Mouse (Mus musculus): ENCODE measurements at regions not wholly inside any gene's neighbourhood (a gene's known extent, or its start where the extent isn't known, plus 50 kb on each side); places are given as distances from the start of the nearest gene placed in this dataset.

GRCm38 (mm10) chr6:51667022-51667421 is 143.3 kb downstream of the Snx10 start:
- no peak overlapping the region for H3K4me3 ChIP-seq (replicated peaks in 1 of 3; ENCODE audit: low read depth in 2 of 3, low read length in 2 of 3, poor library complexity in 1 of 3)
- no peak overlapping the region for H3K9ac ChIP-seq (ENCODE audit: insufficient read depth, low read depth)
- H3K27me3 ChIP-seq (replicated peaks): no peaks in the 10 kb centered on the region
- H3K4me1 ChIP-seq (ENCODE audit: control insufficient read depth in 1 of 2, insufficient read depth in 2 of 2): no peaks in the 10 kb centered on the region
- H3K79me2 ChIP-seq (replicated peaks; ENCODE audit: control insufficient read depth, extremely low read depth, insufficient read depth, poor library complexity, severe bottlenecking): no peaks in the 10 kb centered on the region
- peaks cover 22% of the 10 kb centered on the region for H3K9me3 ChIP-seq (replicated peaks; ENCODE audit: low read length)
- in situ Hi-C loops (cut with MboI; ENCODE audit: low pct_ligation_motif_present, low pct_unique_long_range_greater_than_20kb, low sequenced_read_pairs): no loop called here
- TF ChIP-seq GABPA (IDR thresholded peaks at IDR 0.05; ENCODE audit: insufficient replicate concordance, low read depth, low read length) (no peak), JUND (conservative IDR thresholded peaks at IDR 0.05; ENCODE audit: low read depth, low read length) (no peak), TBP (conservative IDR thresholded peaks at IDR 0.05; ENCODE audit: low read depth, low read length) (no peak), MAX (IDR thresholded peaks at IDR 0.05; ENCODE audit: low read length) (no peak), RCOR1 (conservative IDR thresholded peaks at IDR 0.05; ENCODE audit: low read depth, low read length) (no peak), ZC3H11A (IDR thresholded peaks at IDR 0.05; ENCODE audit: low read depth, low read length) (no peak), EP300 (IDR thresholded peaks at IDR 0.05; ENCODE audit: low read length) (no peak), USF2 (conservative IDR thresholded peaks at IDR 0.05; ENCODE audit: low read depth, low read length) (no peak), MAFK (IDR thresholded peaks at IDR 0.05; ENCODE audit: insufficient replicate concordance, low read length) (no peak), ETS1 (conservative IDR thresholded peaks at IDR 0.05; ENCODE audit: low read depth, low read length) (no peak), TCF12 (IDR thresholded peaks at IDR 0.05; ENCODE audit: low read depth, low read length) (no peak), RAD21 (IDR thresholded peaks at IDR 0.05; ENCODE audit: low read depth, low read length) (no peak)
- H3K4me2 ChIP-seq (ENCODE audit: insufficient read depth, low read depth, poor library complexity, severe bottlenecking): no peak overlapping the region
- H3K27ac ChIP-seq (ENCODE audit: insufficient read depth, low read depth): no peak overlapping the region
- dilution Hi-C loops (cut with MboI; ENCODE audit: extremely low pct_ligation_motif_present, extremely low pct_unique_long_range_greater_than_20kb, low sequenced_read_pairs): no loop called here
- no peaks in the 10 kb centered on the region for H3K36me3 ChIP-seq (replicated peaks in 1 of 2; ENCODE audit: control insufficient read depth in 1 of 2, insufficient read depth in 1 of 2, low read length in 1 of 2)
- DNase-seq (ENCODE audit: extremely low read depth): no peak

GRCm38 (mm10) chr6:51675342-51675945 is 151.7 kb downstream of the Snx10 start:
- Histone ChIP-seq H3K4me3 (replicated peaks in 1 of 3; ENCODE audit: low read depth in 2 of 3, low read length in 2 of 3, poor library complexity in 1 of 3) (no peak overlapping the region), H3K27me3 (replicated peaks) (no peaks in the 10 kb centered on the region), H3K9me3 (replicated peaks; ENCODE audit: low read length) (no peaks in the 10 kb centered on the region), H3K79me2 (replicated peaks; ENCODE audit: control insufficient read depth, extremely low read depth, insufficient read depth, poor library complexity, severe bottlenecking) (no peaks in the 10 kb centered on the region), H3K4me2 (ENCODE audit: insufficient read depth, low read depth, poor library complexity, severe bottlenecking) (no peak overlapping the region), H3K9ac (ENCODE audit: insufficient read depth, low read depth) (no peak overlapping the region), H3K27ac (ENCODE audit: insufficient read depth, low read depth) (no peak overlapping the region), H3K36me3 (replicated peaks in 1 of 2; ENCODE audit: control insufficient read depth in 1 of 2, insufficient read depth in 1 of 2, low read length in 1 of 2) (no peaks in the 10 kb centered on the region), H3K4me1 (ENCODE audit: control insufficient read depth in 1 of 2, insufficient read depth in 2 of 2) (no peaks in the 10 kb centered on the region)
- TF ChIP-seq EP300 (IDR thresholded peaks at IDR 0.05; ENCODE audit: low read length) (no peak), ZMIZ1 (IDR thresholded peaks at IDR 0.05; ENCODE audit: low read depth, low read length) (no peak)
- dilution Hi-C loops (cut with MboI; ENCODE audit: extremely low pct_ligation_motif_present, extremely low pct_unique_long_range_greater_than_20kb, low sequenced_read_pairs): no loop called here
- DNase-seq (ENCODE audit: extremely low read depth): no peak
- in situ Hi-C loops (cut with MboI; ENCODE audit: low pct_ligation_motif_present, low pct_unique_long_range_greater_than_20kb, low sequenced_read_pairs): no loop called here
